Mouse (Mus musculus): ENCODE results near the gene Kcnrg.
A peak's percentile ranks its signal among the peaks of the same experiment; 100 is the strongest.

Kcnrg gene

DNA sequence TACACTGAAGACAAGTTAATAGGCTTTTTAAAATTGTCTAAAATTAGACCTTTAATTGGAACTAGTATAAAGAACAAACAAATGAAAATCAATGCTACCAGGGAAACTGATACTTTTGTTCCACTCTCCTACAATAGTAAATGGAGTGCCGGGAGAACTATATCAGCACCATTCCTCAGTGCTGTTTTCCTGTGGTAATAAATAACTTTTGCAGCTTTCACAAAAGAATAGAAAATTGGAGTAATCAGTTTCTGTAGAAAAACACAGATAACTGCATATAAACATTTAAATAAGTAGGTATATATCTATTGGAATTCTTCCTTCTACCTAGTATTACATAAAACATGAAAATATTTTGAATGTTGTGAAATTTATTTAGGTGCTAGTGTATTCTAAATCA lies 38.3 kb downstream of the Kcnrg start:
- DNase-seq (ENCODE audit: low spot score) = no peak

DNA sequence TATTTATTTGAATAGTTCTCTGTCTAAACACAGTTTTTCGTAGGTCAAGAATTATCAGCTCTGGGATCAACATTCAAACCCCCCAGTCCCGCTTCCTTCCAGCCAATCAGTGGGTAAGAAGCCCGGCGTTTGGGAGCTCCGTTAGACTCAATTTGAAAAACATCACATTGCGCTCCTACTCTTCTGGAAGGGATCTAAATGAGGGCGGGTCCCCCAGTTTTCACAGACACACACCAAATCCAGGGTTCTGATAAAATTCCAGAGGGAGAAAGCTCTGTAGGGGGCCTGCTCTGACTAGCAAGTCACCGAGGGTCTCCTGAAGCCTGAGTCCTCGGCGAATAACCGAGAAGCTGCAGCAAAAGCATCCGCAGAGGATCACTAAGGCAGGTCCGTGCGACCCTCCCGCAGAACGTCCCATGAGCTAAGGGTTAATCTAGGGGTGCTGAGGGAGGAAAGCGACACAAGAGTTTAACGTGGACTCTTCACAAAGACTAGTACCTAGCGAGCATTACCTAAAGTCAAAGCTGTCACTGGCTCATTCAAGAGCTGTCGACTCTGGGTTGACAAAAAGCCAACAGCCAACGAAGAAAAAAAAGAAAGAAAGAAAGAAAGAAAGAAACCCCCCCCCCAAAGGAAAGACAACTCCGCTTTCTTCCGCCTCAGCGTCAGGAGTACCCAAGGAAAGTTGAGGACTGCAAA lies 40.1 kb downstream of the Kcnrg start:
- DNase-seq (ENCODE audit: low spot score) = peak; percentile 57

DNA sequence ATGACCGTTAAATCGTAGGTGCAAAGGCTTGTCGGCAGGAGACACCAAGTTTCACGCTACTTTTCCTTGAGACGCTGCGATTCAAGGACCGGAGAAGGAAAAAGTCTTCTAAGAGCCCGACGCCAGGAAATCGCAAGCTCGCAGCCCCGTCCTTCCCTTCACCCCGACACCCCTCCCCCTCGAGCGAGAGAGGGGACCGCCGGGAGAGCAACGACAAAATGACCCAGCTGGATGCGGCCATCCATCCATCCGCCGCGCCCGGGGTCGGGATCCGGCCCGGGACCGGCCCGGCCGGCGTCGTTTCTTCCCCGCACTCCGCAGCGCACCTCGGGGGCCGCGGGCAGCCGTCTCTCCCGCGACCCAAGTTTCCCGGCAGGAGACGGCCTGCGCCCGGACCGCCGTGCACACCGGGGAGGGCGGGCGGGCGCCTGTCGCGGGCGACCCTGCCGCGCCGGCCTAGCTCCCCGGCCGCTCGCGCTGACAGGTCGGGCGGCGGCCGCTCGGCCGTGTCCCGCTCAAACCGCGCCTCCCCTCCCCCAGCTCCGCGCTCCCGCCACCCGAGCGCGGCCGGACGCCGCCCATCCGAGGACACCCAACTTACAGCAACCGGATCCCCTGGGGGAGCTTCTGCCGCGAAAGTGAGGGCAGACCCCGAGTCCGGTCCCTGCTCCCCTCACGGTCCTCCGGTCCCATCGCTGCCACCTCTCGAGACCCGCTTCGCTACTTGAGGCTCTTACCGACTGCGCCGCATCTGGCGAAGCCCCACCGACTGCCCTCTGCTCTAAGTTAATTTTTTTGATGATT lies 40.8 kb downstream of the Kcnrg start:
- DNase-seq (ENCODE audit: low spot score) = peak; percentile 64

DNA sequence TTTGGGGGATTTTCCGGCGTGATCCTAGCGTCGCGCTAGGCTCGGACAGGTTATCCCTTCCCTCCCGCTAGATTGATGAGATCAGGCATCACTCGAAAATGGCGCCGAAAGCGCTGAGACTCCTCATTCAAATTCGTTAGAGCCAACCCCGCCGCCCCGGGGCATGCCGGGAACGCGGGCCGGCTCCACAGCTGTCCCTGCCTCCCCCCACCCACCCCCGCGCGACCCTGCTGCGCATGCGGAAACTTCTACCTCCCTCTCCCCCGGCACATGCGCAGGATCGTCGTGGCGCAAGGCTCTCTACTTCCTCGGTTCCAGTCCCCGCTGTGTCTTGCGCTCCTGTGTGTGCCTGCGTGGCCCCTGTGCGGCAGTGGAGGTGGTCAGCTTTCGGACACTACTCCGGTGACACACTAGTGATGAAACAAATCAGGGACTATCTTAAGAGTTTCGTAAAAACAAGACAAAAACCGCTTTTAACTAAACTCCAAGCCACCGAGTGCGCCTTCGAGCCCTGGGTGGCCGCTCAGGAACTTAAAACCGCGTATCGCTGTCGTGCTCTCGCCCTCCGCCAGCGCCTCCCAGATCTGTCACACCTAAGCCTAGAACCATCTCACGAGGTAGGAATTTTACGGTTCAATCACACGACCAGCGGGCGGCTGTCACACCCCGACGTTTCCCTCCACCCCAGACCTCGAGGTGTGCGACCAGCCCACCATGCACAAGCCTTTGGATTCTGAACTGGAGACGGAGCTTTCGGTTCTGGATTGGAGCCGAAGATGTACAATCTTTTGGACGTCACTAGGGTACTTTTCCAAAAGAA lies 41.6 kb downstream of the Kcnrg start:
- peak; percentile 97 for DNase-seq (ENCODE audit: low spot score)

DNA sequence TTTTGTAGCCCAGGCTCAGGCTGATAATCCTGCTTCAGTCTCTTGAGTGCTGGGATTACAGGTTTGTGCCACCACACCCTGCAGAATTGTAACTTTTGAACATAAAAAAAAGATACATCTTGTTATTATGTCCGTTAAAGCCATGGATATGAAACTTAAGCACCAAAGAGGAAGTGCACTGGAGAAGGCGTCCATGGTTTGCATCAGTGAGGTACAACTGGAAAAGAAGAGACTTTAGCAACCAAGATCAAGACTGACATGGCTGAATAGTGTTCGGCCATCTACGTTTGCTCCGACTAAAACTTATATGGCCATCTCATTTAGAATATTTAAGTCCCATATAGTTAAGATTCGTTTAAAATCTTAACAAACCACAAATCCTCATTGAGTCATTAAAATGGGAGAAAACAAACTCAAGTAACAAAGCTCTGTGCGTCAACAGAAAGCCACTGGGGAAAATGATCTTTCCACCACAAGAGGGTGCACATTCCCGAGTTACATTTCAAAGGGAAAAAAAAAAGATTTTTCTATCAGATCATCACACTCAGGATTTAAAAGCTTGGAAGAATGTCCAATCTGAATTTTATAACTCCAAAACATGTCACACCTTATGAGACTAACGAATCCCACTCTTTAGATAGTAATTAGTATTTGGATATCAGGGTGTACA lies 43.2 kb downstream of the Kcnrg start:
- no peak for DNase-seq (ENCODE audit: low spot score)

DNA sequence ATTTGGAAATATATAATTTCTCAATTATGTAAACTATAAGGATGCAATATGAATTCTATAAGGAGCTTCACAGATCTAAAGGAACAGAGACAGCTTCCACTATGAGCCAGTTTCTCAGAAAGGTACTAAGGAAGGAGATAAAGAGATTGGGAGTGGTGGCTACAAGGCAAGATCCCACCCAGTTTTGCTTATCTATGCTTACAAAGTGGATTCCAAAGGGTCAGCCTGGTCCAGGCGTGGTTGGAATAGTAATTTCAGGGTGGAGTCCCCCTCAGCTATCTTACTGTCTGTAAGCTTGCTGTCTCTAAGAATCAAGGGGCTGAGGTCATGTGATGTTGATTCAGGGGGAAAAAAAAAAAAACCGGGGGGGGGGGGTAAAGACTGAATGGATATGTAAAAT lies 49.2 kb downstream of the Kcnrg start:
- DNase-seq (ENCODE audit: low spot score) = peak; percentile 48

DNA sequence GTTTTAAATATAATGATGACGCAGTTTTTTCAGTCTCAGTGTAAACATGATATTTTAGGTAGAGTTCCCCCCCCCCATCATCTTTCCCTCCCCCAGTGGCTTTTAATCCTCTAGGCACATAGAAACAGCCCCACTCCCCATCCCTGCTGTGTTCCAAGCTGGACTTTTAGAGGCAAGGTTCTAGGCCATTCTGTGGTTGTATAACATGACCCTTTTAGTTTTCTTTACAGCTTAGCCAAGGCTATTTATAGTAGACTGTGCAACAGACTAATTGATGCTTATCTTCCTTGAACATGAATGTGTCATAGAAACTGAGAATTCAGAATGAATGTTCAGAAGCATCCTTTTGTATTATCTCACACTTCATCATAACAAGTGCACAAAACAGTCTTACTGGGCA lies 54.2 kb downstream of the Kcnrg start:
- no peak for DNase-seq (ENCODE audit: low spot score)

DNA sequence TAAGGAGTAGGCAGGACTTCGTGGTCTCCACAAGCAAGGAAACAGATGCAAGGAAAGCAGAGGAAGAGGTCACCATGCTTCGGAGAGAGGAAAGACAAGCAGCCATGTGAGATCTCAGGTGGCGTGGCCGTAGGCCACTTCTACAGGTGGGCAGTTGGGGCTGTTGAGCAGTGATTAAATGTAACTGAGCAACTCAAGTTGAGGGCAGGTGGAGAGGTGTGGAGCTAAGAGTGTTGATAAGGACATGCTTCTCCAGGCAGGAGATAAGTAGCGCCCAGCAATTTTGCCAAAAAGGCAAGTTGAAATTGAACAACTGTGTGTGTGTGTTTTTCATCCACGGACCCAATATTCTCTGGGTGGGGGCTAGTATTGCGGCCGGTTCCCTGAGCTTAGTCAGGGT lies 55.0 kb downstream of the Kcnrg start:
- DNase-seq (ENCODE audit: low spot score) = no peak
